Mouse (Mus musculus) myocyte (in vitro differentiated cells): ENCODE results near the gene Emg1. TPM values are rescaled to one million over a fixed set of nuclear protein-coding genes. Genes with fewer than 3 reads are reported as not detected.

Source experiments
- H3K27me3 ChIP-seq: one replicate; pipeline ENCODE4 v1.6.1; 2011; ENCODE audit not compliant: control insufficient read depth, insufficient read depth, insufficient read length
- H3K36me3 ChIP-seq: one replicate; pipeline ENCODE4 v1.6.1; 2011; ENCODE audit not compliant: control insufficient read depth, insufficient read depth
- H3K4me2 ChIP-seq: one replicate; pipeline ENCODE4 v1.6.1; 2011; ENCODE audit warnings: low read depth, control low read depth
- H3K4me3 ChIP-seq: one replicate; pipeline ENCODE4 v1.5.1; 2011; ENCODE audit warnings: mild to moderate bottlenecking, control low read depth, moderate library complexity
- H3K79me2 ChIP-seq: one replicate; pipeline ENCODE4 v1.6.1; 2011; ENCODE audit not compliant: control insufficient read depth, insufficient read depth
- H3ac ChIP-seq: one replicate; pipeline ENCODE4 v1.6.1; 2011; ENCODE audit not compliant: control insufficient read depth, insufficient read length
- CEBPB ChIP-seq: IDR thresholded peaks from 2 replicates; pipeline ENCODE4 v1.6.1; 2011; ENCODE audit warnings: mild to moderate bottlenecking, moderate library complexity; ENCODE audit not compliant: poor library complexity, insufficient read depth, severe bottlenecking
- E2F4 ChIP-seq: IDR thresholded peaks from one replicate; pipeline ENCODE4 v1.6.1; 2011; ENCODE audit warnings: mild to moderate bottlenecking, control low read depth, moderate library complexity; ENCODE audit not compliant: insufficient read depth
- MAX ChIP-seq: IDR thresholded peaks from one replicate; pipeline ENCODE4 v1.6.1; 2011; ENCODE audit warnings: low read depth, mild to moderate bottlenecking, control low read depth
- MYOD1 ChIP-seq, 3 experiments: IDR thresholded peaks; one replicate each; pipeline ENCODE4 v1.6.1; 2011; ENCODE audit warnings: control low read depth in 2 of 3, low read depth in 2 of 3, mild to moderate bottlenecking in 2 of 3, moderate library complexity in 1 of 3; ENCODE audit not compliant: insufficient read length in 2 of 3, control insufficient read depth in 1 of 3
- MYOG ChIP-seq, 3 experiments: IDR thresholded peaks; one replicate each; pipeline ENCODE4 v1.6.1; 2011; ENCODE audit warnings: control low read depth in 2 of 3, low read depth in 2 of 3, mild to moderate bottlenecking in 2 of 3; ENCODE audit not compliant: insufficient read length in 2 of 3, control insufficient read depth in 1 of 3, insufficient read depth in 1 of 3
- POLR2A ChIP-seq: IDR thresholded peaks from one replicate; pipeline ENCODE4 v1.6.1; 2011; ENCODE audit warnings: low read depth, mild to moderate bottlenecking, control low read depth, moderate library complexity; ENCODE audit not compliant: insufficient read length
- POLR2AphosphoS2 ChIP-seq: IDR thresholded peaks from one replicate; pipeline ENCODE4 v1.6.1; 2011; ENCODE audit warnings: low read depth, control low read depth; ENCODE audit not compliant: insufficient read length
- REST ChIP-seq: IDR thresholded peaks from one replicate; pipeline ENCODE4 v1.6.1; 2011; ENCODE audit warnings: mild to moderate bottlenecking, control low read depth, moderate library complexity; ENCODE audit not compliant: insufficient read depth, insufficient read length
- SRF ChIP-seq: IDR thresholded peaks from one replicate; pipeline ENCODE4 v1.6.1; 2011; ENCODE audit warnings: low read depth; ENCODE audit not compliant: control insufficient read depth, insufficient read length
- TCF12 ChIP-seq: IDR thresholded peaks from one replicate; pipeline ENCODE4 v1.6.1; 2011; ENCODE audit warnings: mild to moderate bottlenecking, control low read depth; ENCODE audit not compliant: poor library complexity, insufficient read depth, severe bottlenecking
- TCF3 ChIP-seq: IDR thresholded peaks from one replicate; pipeline ENCODE4 v1.6.1; 2011; ENCODE audit warnings: low read depth, control low read depth; ENCODE audit not compliant: insufficient read length
- USF1 ChIP-seq: IDR thresholded peaks from one replicate; pipeline ENCODE4 v1.6.1; 2011; ENCODE audit warnings: low read depth, mild to moderate bottlenecking, control low read depth, moderate library complexity
- polyA plus RNA-seq: library from polyadenylated mRNA; unstranded; fragments of >200 nt; fragmentation: generic; extraction: Trizol; gene quantifications from one replicate; pipeline ENCODE4 v1.2.1, GENCODE M21; 2012; ENCODE audit warnings: missing spikeins

Gene Emg1
- polyA plus RNA-seq, 1 experiment: 103 TPM

DNA sequence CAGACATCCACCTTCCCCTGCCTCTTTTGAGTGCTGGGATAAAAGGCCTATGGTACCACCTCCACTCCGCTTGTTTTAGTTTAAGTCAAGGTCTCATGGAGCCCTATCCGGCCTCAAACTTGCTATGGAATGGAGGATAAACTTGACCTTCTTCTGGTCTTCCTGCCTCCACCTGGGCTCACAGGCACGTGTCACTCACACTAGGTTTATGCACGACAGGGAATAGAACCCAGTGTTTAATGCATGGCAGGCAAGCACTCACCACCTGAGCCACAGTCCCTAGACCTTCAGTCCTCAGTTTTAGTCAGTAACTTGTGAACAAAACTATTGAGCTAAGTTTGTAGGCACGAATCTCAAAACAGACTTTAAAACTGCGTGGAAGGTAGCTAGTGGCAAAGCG is 19.1 kb upstream of the Emg1 start:
- Histone ChIP-seq H3K4me2 (no peak overlapping the region), H3K79me2 (no peaks in the 10 kb centered on the region), H3K27me3 (no peaks in the 10 kb centered on the region), H3ac (no peak overlapping the region), H3K36me3 (no peaks in the 10 kb centered on the region), H3K4me3 (no peak overlapping the region)
- TF ChIP-seq USF1 (no peak), REST (no peak), CEBPB (no peak)

- Histone ChIP-seq H3K4me2 (no peak overlapping the region), H3K27me3 (no peaks in the 10 kb centered on the region), H3ac (no peak overlapping the region), H3K36me3 (no peaks in the 10 kb centered on the region), H3K4me3 (no peak overlapping the region), H3K79me2 (no peaks in the 10 kb centered on the region)
- TF ChIP-seq POLR2A (no peak), SRF (no peak), POLR2AphosphoS2 (no peak), MAX (no peak), E2F4 (no peak), TCF12 (no peak), MYOG (IDR thresholded peaks at IDR 0.05; ENCODE audit: control insufficient read depth in 1 of 3, insufficient read depth in 1 of 3, insufficient read length in 2 of 3, low read depth in 2 of 3) (no peak), CEBPB (no peak), TCF3 (no peak), REST (no peak), USF1 (no peak), MYOD1 (IDR thresholded peaks at IDR 0.05; ENCODE audit: control insufficient read depth in 1 of 3, insufficient read length in 2 of 3, low read depth in 2 of 3) (no peak)
These were observed 18.1 kb upstream of the Emg1 start for GRCm38 (mm10) chr6:124729850-124730705.

- Histone ChIP-seq H3ac (no peak overlapping the region), H3K27me3 (no peaks in the 10 kb centered on the region), H3K36me3 (no peaks in the 10 kb centered on the region), H3K79me2 (no peaks in the 10 kb centered on the region), H3K4me2 (no peak overlapping the region), H3K4me3 (no peak overlapping the region)
- TF ChIP-seq POLR2A (no peak), MYOD1 (IDR thresholded peaks at IDR 0.05; ENCODE audit: control insufficient read depth in 1 of 3, insufficient read length in 2 of 3, low read depth in 2 of 3) (no peak), CEBPB (no peak), E2F4 (no peak), SRF (no peak), TCF3 (no peak), USF1 (no peak), REST (no peak), MYOG (IDR thresholded peaks at IDR 0.05; ENCODE audit: control insufficient read depth in 1 of 3, insufficient read depth in 1 of 3, insufficient read length in 2 of 3, low read depth in 2 of 3) (no peak), MAX (no peak), POLR2AphosphoS2 (no peak), TCF12 (no peak)
These were observed 16.6 kb upstream of the Emg1 start for GRCm38 (mm10) chr6:124728621-124729020.

DNA sequence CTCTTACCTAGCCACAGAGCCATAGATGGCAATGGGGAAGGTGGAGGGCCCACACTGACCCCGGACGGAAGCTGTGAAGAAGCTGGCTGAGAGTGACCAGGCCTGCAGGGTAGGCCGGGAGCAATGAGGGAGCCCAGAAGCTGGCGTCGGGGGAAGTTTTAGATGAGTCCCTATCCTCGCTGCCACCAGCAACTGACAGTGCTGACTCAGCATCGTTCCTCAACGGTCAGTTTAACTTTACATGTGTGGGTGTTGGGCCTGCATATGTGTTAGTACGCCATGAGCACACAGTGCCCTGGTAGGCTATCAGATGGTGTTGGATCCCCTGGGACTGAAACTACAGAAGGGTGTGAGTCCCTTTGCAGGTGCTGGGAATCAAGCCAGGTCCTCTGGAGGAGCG is 12.5 kb upstream of the Emg1 start:
- no peaks in the 10 kb centered on the region for H3K27me3 ChIP-seq
- H3K4me3 ChIP-seq: no peak overlapping the region
- no peaks in the 10 kb centered on the region for H3K36me3 ChIP-seq
- TF ChIP-seq TCF3 (no peak), E2F4 (no peak), MYOD1 (IDR thresholded peaks at IDR 0.05; ENCODE audit: control insufficient read depth in 1 of 3, insufficient read length in 2 of 3, low read depth in 2 of 3) (no peak), TCF12 (no peak), MAX (no peak)
- H3K4me2 ChIP-seq: no peak overlapping the region
- H3ac ChIP-seq: no peak overlapping the region
- no peaks in the 10 kb centered on the region for H3K79me2 ChIP-seq

DNA sequence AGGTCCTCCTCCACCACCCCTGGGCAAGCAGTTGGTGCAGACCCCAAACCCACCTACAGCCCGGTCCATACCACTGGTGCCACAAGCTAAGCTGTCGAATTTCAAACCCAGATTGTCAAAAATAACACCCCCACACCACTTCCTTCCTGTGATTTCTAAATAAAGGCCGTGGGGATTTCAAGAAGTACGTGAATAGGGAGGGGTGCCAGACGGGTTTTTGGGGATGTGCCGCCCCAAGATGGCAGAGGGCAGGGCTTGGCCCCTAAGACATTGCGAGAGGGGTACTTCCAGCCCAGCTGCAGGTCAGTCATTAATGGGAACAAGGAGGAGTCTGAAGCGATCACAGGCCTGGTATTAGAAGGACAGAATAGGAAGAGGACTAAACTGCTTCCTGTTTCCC is 11.6 kb upstream of the Emg1 start:
- no peak for TF ChIP-seq MYOD1 (IDR thresholded peaks at IDR 0.05; ENCODE audit: control insufficient read depth in 1 of 3, insufficient read length in 2 of 3, low read depth in 2 of 3)
- TF ChIP-seq POLR2AphosphoS2: no peak
- TF ChIP-seq CEBPB: no peak
- Histone ChIP-seq H3K36me3 (no peaks in the 10 kb centered on the region), H3ac (no peak overlapping the region), H3K4me3 (no peak overlapping the region), H3K79me2 (no peaks in the 10 kb centered on the region), H3K27me3 (no peaks in the 10 kb centered on the region), H3K4me2 (no peak overlapping the region)
